Mouse (Mus musculus) hindbrain, embryonic 15.5 days (tissue): Measurements from ENCODE around the gene Col1a1. TPM values are rescaled to one million over a fixed set of nuclear protein-coding genes. Genes with fewer than 3 reads are reported as not detected.

Experiments used
- ATAC-seq: fragments of 200-750 bp; cut with Nextera tagmentation; 2 replicates; pipeline ENCODE4 v1.8.0; 2017; ENCODE audit warnings: low read depth, moderate number of reproducible peaks, moderate TSS enrichment; ENCODE audit not compliant: low FRiP score
- H3K27ac ChIP-seq: fragments of 300-500 bp; sonication (generic); replicated peaks from 2 replicates; pipeline ENCODE4 v1.5.1; 2015; ENCODE audit warnings: mild to moderate bottlenecking, inconsistent platforms
- H3K27me3 ChIP-seq: fragments of 300-500 bp; sonication (generic); 2 replicates; pipeline ENCODE4 v1.6.1; 2015; ENCODE audit warnings: control low read depth, inconsistent platforms
- H3K36me3 ChIP-seq: fragments of 300-500 bp; sonication (generic); 2 replicates; pipeline ENCODE4 v1.6.1; 2015; ENCODE audit warnings: control low read depth, inconsistent platforms
- H3K4me1 ChIP-seq: fragments of 300-500 bp; sonication (generic); replicated peaks from 2 replicates; pipeline ENCODE4 v1.6.1; 2015; ENCODE audit warnings: control low read depth, inconsistent platforms
- H3K4me2 ChIP-seq: fragments of 300-500 bp; sonication (generic); 2 replicates; pipeline ENCODE4 v1.6.1; 2015; ENCODE audit warnings: moderate library complexity, mild to moderate bottlenecking, inconsistent platforms
- H3K4me3 ChIP-seq: fragments of 300-500 bp; sonication (generic); 2 replicates; pipeline ENCODE4 v1.5.1; 2015; ENCODE audit warnings: mild to moderate bottlenecking, inconsistent platforms
- H3K9ac ChIP-seq: fragments of 300-500 bp; sonication (generic); 2 replicates; pipeline ENCODE4 v1.6.1; 2015; ENCODE audit warnings: inconsistent platforms
- H3K9me3 ChIP-seq: fragments of 300-500 bp; sonication (generic); 2 replicates; pipeline ENCODE4 v1.6.1; 2016; ENCODE audit warnings: control low read depth, inconsistent platforms
- WGBS: fragments of 180-500 bp; shearing (Covaris S2); methylation state at CpG from one replicate; pipeline ENCODE4 v1.1.7; 2015; 5-methylcytosine and 5-hydroxymethylcytosine counted together
- polyA plus RNA-seq: library from polyadenylated mRNA; unstranded; fragments of >200 nt; fragmentation: Nextera tagmentation; extraction: Ambion mirVana; gene quantifications from 2 replicates; pipeline ENCODE4 v1.2.1, GENCODE M21; 2015

The Col1a1 gene
- polyA plus RNA-seq, 1 experiment from 2014 or later: 120 TPM

GRCm38 (mm10) chr11:94985140-94985539 is 49.1 kb downstream of the Col1a1 start:
- Histone ChIP-seq H3K4me2 (no peak overlapping the region), H3K4me1 (peaks cover 28% of the 10 kb centered on the region), H3K9me3 (no peaks in the 10 kb centered on the region), H3K4me3 (no peak overlapping the region), H3K9ac (no peak overlapping the region), H3K27ac (no peak overlapping the region), H3K36me3 (no peaks in the 10 kb centered on the region), H3K27me3 (no peaks in the 10 kb centered on the region)
- no peak for ATAC-seq
- 54% methylated on average over 1 of the region's 1 CpGs for WGBS

GRCm38 (mm10) chr11:94985822-94986221 is 49.8 kb downstream of the Col1a1 start:
- Histone ChIP-seq H3K4me1 (peaks cover 34% of the 10 kb centered on the region), H3K36me3 (no peaks in the 10 kb centered on the region), H3K27me3 (no peaks in the 10 kb centered on the region), H3K4me3 (no peak overlapping the region), H3K9ac (no peak overlapping the region), H3K27ac (no peak overlapping the region), H3K4me2 (no peak overlapping the region), H3K9me3 (no peaks in the 10 kb centered on the region)
- 74% methylated on average over 5 of the region's 5 CpGs for WGBS
- ATAC-seq: no peak

- Histone ChIP-seq H3K4me1 (peaks cover 34% of the 10 kb centered on the region), H3K36me3 (no peaks in the 10 kb centered on the region), H3K4me3 (no peak overlapping the region), H3K9ac (no peak overlapping the region), H3K9me3 (no peaks in the 10 kb centered on the region), H3K4me2 (no peak overlapping the region), H3K27ac (no peak overlapping the region), H3K27me3 (no peaks in the 10 kb centered on the region)
- no peak for ATAC-seq
- 60% methylated on average over 2 of the region's 2 CpGs for WGBS
These were observed 50.4 kb downstream of the Col1a1 start for GRCm38 (mm10) chr11:94986435-94986834.

- H3K4me1 ChIP-seq: peaks cover 34% of the 10 kb centered on the region
- H3K36me3 ChIP-seq: no peaks in the 10 kb centered on the region
- WGBS: 53% methylated on average over 6 of the region's 6 CpGs
- H3K4me2 ChIP-seq: no peak overlapping the region
- H3K4me3 ChIP-seq: no peak overlapping the region
- no peak for ATAC-seq
- no peak overlapping the region for H3K27ac ChIP-seq
- H3K9ac ChIP-seq: no peak overlapping the region
- no peaks in the 10 kb centered on the region for H3K9me3 ChIP-seq
- H3K27me3 ChIP-seq: no peaks in the 10 kb centered on the region
These were observed 51.3 kb downstream of the Col1a1 start for GRCm38 (mm10) chr11:94987341-94987740.

GRCm38 (mm10) chr11:94987851-94988250 is 51.8 kb downstream of the Col1a1 start:
- Histone ChIP-seq H3K27ac (no peak overlapping the region), H3K27me3 (no peaks in the 10 kb centered on the region), H3K36me3 (no peaks in the 10 kb centered on the region), H3K9me3 (no peaks in the 10 kb centered on the region), H3K9ac (no peak overlapping the region), H3K4me2 (no peak overlapping the region), H3K4me1 (peaks cover 38% of the 10 kb centered on the region), H3K4me3 (no peak overlapping the region)
- no peak for ATAC-seq
- 76% methylated on average over 8 of the region's 8 CpGs for WGBS

GRCm38 (mm10) chr11:94988780-94989561 is 52.9 kb downstream of the Col1a1 start:
- Histone ChIP-seq H3K27me3 (no peaks in the 10 kb centered on the region), H3K9me3 (no peaks in the 10 kb centered on the region), H3K27ac (peak overlapping the region; percentile 95), H3K4me1 (peaks cover 49% of the 10 kb centered on the region), H3K4me2 (peak overlapping the region; percentile 96), H3K9ac (peak overlapping the region; percentile 73), H3K4me3 (peak overlapping the region; percentile 93), H3K36me3 (no peaks in the 10 kb centered on the region)
- ATAC-seq: no peak
- WGBS: 23% methylated on average over 10 of the region's 10 CpGs

- no peaks in the 10 kb centered on the region for H3K36me3 ChIP-seq
- under 1% methylated on average over 12 of the region's 12 CpGs for WGBS
- H3K4me1 ChIP-seq: peaks cover 56% of the 10 kb centered on the region
- H3K9ac ChIP-seq: peak overlapping the region; percentile 73
- H3K27ac ChIP-seq: peak overlapping the region; percentile 95
- no peaks in the 10 kb centered on the region for H3K9me3 ChIP-seq
- H3K4me3 ChIP-seq: peak overlapping the region; percentile 93
- ATAC-seq: peak; percentile 75
- H3K4me2 ChIP-seq: peak overlapping the region; percentile 96
- no peaks in the 10 kb centered on the region for H3K27me3 ChIP-seq
These were observed 53.6 kb downstream of the Col1a1 start for GRCm38 (mm10) chr11:94989562-94990017.

GRCm38 (mm10) chr11:94990102-94990748 is 54.2 kb downstream of the Col1a1 start:
- ATAC-seq: 0 out of 2 replicates have a peak, but pooled peaks have one; percentile 0
- Histone ChIP-seq H3K27me3 (no peaks in the 10 kb centered on the region), H3K36me3 (no peaks in the 10 kb centered on the region), H3K9ac (peak overlapping the region; percentile 90), H3K4me1 (peaks cover 62% of the 10 kb centered on the region), H3K4me2 (peak overlapping the region; percentile 96), H3K27ac (peak overlapping the region; percentile 95), H3K4me3 (peak overlapping the region; percentile 93), H3K9me3 (no peaks in the 10 kb centered on the region)
- 39% methylated on average over 6 of the region's 6 CpGs for WGBS

- WGBS: under 1% methylated on average over 55 of the region's 69 CpGs
- H3K36me3 ChIP-seq: no peaks in the 10 kb centered on the region
- H3K4me2 ChIP-seq: peak within 1 kb of the TSS; percentile 96
- H3K4me3 ChIP-seq: peak within 1 kb of the TSS; percentile 93
- no peaks in the 10 kb centered on the region for H3K27me3 ChIP-seq
- peak; percentile 84 for ATAC-seq
- H3K9ac ChIP-seq: peak within 1 kb of the TSS; percentile 90
- H3K9me3 ChIP-seq: no peaks in the 10 kb centered on the region
- H3K4me1 ChIP-seq: peaks cover 69% of the 10 kb centered on the region
- H3K27ac ChIP-seq: peak within 1 kb of the TSS; percentile 95
These were observed 54.9 kb downstream of the Col1a1 start, which contains the start of gene Ppp1r9b for GRCm38 (mm10) chr11:94990749-94991577. TSS of gene Ppp1r9b (plus strand) at chr11:94991035.

- peak overlapping the region; percentile 93 for H3K4me3 ChIP-seq
- WGBS: under 1% methylated on average over 96 of the region's 99 CpGs
- peaks cover 6% of the 10 kb centered on the region for H3K36me3 ChIP-seq
- no peaks in the 10 kb centered on the region for H3K27me3 ChIP-seq
- ATAC-seq: no peak
- peak overlapping the region; percentile 96 for H3K4me2 ChIP-seq
- H3K4me1 ChIP-seq: peaks cover 77% of the 10 kb centered on the region
- peak overlapping the region; percentile 90 for H3K9ac ChIP-seq
- H3K9me3 ChIP-seq: no peaks in the 10 kb centered on the region
- peak overlapping the region; percentile 95 for H3K27ac ChIP-seq
These were observed 55.8 kb downstream of the Col1a1 start for GRCm38 (mm10) chr11:94991641-94992479.

- peak overlapping the region; percentile 95 for H3K27ac ChIP-seq
- peak overlapping the region; percentile 93 for H3K4me3 ChIP-seq
- 0% methylated on average over 20 of the region's 20 CpGs for WGBS
- no peaks in the 10 kb centered on the region for H3K27me3 ChIP-seq
- peak overlapping the region; percentile 96 for H3K4me2 ChIP-seq
- H3K9ac ChIP-seq: peak overlapping the region; percentile 90
- ATAC-seq: no peak
- no peaks in the 10 kb centered on the region for H3K9me3 ChIP-seq
- H3K4me1 ChIP-seq: peaks cover 74% of the 10 kb centered on the region
- H3K36me3 ChIP-seq: peaks cover 10% of the 10 kb centered on the region
These were observed 56.4 kb downstream of the Col1a1 start for GRCm38 (mm10) chr11:94992480-94992753.
